24 mouse cellular contexts compared by ENCODE assay signal in the genomic region with DNA sequence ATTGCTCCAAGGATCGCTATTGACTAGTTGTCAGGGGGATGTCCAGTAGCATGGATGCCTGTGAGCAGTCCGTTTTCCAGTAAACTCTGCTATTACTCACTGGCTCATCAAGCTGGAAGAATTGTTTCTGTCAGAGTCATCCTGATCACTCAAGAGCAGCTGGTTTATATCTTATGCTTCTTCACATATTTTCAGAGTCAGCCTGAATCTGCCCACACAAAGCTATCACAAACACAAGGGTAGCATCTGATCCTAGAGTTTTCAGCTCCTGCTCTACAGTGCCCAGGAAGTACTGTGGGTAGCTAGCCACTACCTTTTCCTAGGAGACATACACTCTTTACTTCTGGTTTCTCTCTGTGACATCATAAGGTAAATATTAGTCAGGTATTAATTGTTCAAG.
DNase-seq lines count a peak whose midpoint lies in the region; ATAC-seq and TF ChIP-seq lines count a peak whose summit lies in the region.
"Had no signal": no experiment of that assay in that cellular context is flagged by ENCODE, and none has a peak within 500 bp of the region (broad histone marks: within the 10 kb centered on the region; RNA-seq: fewer than 3 reads in every experiment).

No protein-coding gene starts in this region.

- no peak for TF ChIP-seq CTCF in embryonic fibroblast, embryonic 13.5 days (IDR thresholded peaks at IDR 0.05; ENCODE audit: borderline replicate concordance, insufficient read depth, low read length)
- no peak for TF ChIP-seq CTCF in stomach, postnatal 0 days (IDR thresholded peaks at IDR 0.05; ENCODE audit: low read depth)

- 71% methylated on average over 2 of the region's 2 CpGs for WGBS in stomach, postnatal 0 days

- no peak for TF ChIP-seq POLR2A in embryonic fibroblast, embryonic 13.5 days (IDR thresholded peaks at IDR 0.05; ENCODE audit: low read depth, low read length)

- no peak overlapping the region for H3K9ac ChIP-seq in stomach, postnatal 0 days (ENCODE audit: low read length)
- H3K9ac ChIP-seq: embryonic facial prominence, embryonic 12.5 days; forebrain, embryonic 12.5 days had no signal

- no peak for DNase-seq in frontal cortex, adult 2 months (ENCODE audit: extremely low spot score in 1 of 2, low spot score in 1 of 2)
- DNase-seq in stomach, postnatal 0 days (ENCODE audit: low spot score), result no peak
- DNase-seq in cerebellum, postnatal 14 days, result no peak
- DNase-seq: adrenal gland, adult 8-10 months; adrenal gland, postnatal 14 days; adrenal gland, postnatal 36 days; B cell, adult 2 months; cerebellum, adult 11 months; cerebellum, adult 18-20 months; cerebellum, adult 8-10 months; cerebellum, adult 9-11 months; cerebellum, postnatal 25 days had no signal

- no peaks in the 10 kb centered on the region for H3K27me3 ChIP-seq in stomach, postnatal 0 days (ENCODE audit: control insufficient read depth, insufficient read depth, low read length)
- H3K27me3 ChIP-seq: CH12.LX; embryonic facial prominence, embryonic 12.5 days; forebrain, embryonic 12.5 days had no signal

- peak overlapping the region; percentile 74; the same call in 1 of the 2 replicates for H3K27ac ChIP-seq in embryonic fibroblast, embryonic 13.5 days (ENCODE audit: insufficient read depth, low read length)
- H3K27ac ChIP-seq in stomach, postnatal 0 days (replicated peaks), result no peak overlapping the region
- H3K27ac ChIP-seq: embryonic facial prominence, embryonic 10.5 days; embryonic facial prominence, embryonic 12.5 days; forebrain, embryonic 10.5 days; forebrain, embryonic 12.5 days had no signal

- H3K36me3 ChIP-seq in stomach, postnatal 0 days (ENCODE audit: control insufficient read depth, insufficient read depth, low read length), result no peaks in the 10 kb centered on the region
- H3K36me3 ChIP-seq: embryonic facial prominence, embryonic 10.5 days; embryonic facial prominence, embryonic 12.5 days; forebrain, embryonic 10.5 days; forebrain, embryonic 12.5 days; G1E had no signal

- no peak overlapping the region for H3K4me2 ChIP-seq in stomach, postnatal 0 days (replicated peaks; ENCODE audit: low read depth)
- H3K4me2 ChIP-seq: embryonic facial prominence, embryonic 12.5 days; forebrain, embryonic 12.5 days had no signal

- no peak overlapping the region for H3K4me3 ChIP-seq in embryonic fibroblast, embryonic 13.5 days (ENCODE audit: insufficient read depth, low read length)
- H3K4me3 ChIP-seq in stomach, postnatal 0 days (ENCODE audit: low read depth, low read length), result no peak overlapping the region
- H3K4me3 ChIP-seq: embryonic facial prominence, embryonic 10.5 days; embryonic facial prominence, embryonic 12.5 days; erythroblast, embryonic 14.5 days; forebrain, embryonic 10.5 days; forebrain, embryonic 12.5 days had no signal

- no peak for TF ChIP-seq EP300 in stomach, postnatal 0 days (optimal IDR thresholded peaks at IDR 0.05)

- no peaks in the 10 kb centered on the region for H3K4me1 ChIP-seq in embryonic fibroblast, embryonic 13.5 days (ENCODE audit: control insufficient read depth, insufficient read depth, low read length)
- H3K4me1 ChIP-seq in stomach, postnatal 0 days (replicated peaks; ENCODE audit: control insufficient read depth, insufficient read depth), result no peaks in the 10 kb centered on the region
- H3K4me1 ChIP-seq: embryonic facial prominence, embryonic 10.5 days; embryonic facial prominence, embryonic 12.5 days; forebrain, embryonic 10.5 days; forebrain, embryonic 12.5 days had no signal

- no peaks in the 10 kb centered on the region for H3K9me3 ChIP-seq in stomach, postnatal 0 days (ENCODE audit: control insufficient read depth, low read length)
- H3K9me3 ChIP-seq: embryonic facial prominence, embryonic 10.5 days; embryonic facial prominence, embryonic 12.5 days; forebrain, embryonic 10.5 days; forebrain, embryonic 12.5 days; G1E had no signal

- ATAC-seq in frontal cortex, adult (ENCODE audit: low TSS enrichment), result peak; percentile 80
- ATAC-seq in stomach, postnatal 0 days (ENCODE audit: low FRiP score, low TSS enrichment), result no peak
- ATAC-seq: CD4-positive, CD25-positive, alpha-beta regulatory T cell, adult 4 months; forebrain, embryonic 14.5 days; forebrain, embryonic 16.5 days had no signal
